Mouse (Mus musculus): Measurements from ENCODE around the gene Cyp2u1.
"Not testable (repeated sequence)": the region's sequence is repeated elsewhere in the genome, so short reads cannot be mapped to it uniquely, and the experiment has no call there.

The Cyp2u1 gene

GRCm38 (mm10) chr3:131302452-131303319 is at the start of gene Cyp2u1:
Gene Cyp2u1, minus strand, starts transcription at chr3:131303227.
- DNase-seq, result peak; percentile 85

- no peak for DNase-seq
Observed at GRCm38 (mm10) chr3:131350539-131350938, 47.5 kb upstream of the Cyp2u1 start.

- DNase-seq, result no peak
Observed at GRCm38 (mm10) chr3:131349013-131349412, 46.0 kb upstream of the Cyp2u1 start.

GRCm38 (mm10) chr3:131348579-131348950 is 45.5 kb upstream of the Cyp2u1 start:
- DNase-seq, result no peak

- DNase-seq, result no peak
Observed at GRCm38 (mm10) chr3:131347831-131348578, 45.0 kb upstream of the Cyp2u1 start.

- DNase-seq, result no peak
Observed at GRCm38 (mm10) chr3:131345903-131346302, 42.9 kb upstream of the Cyp2u1 start.

GRCm38 (mm10) chr3:131343311-131343710 is 40.3 kb upstream of the Cyp2u1 start:
- no peak for DNase-seq

- DNase-seq, result no peak
Observed at GRCm38 (mm10) chr3:131340885-131341284, 37.9 kb upstream of the Cyp2u1 start.

- DNase-seq, result no peak
Observed at GRCm38 (mm10) chr3:131339280-131339679, 36.3 kb upstream of the Cyp2u1 start.

- DNase-seq, result not testable (repeated sequence)
Observed at GRCm38 (mm10) chr3:131337749-131338148, 34.7 kb upstream of the Cyp2u1 start.

- DNase-seq, result no peak
Observed at GRCm38 (mm10) chr3:131336629-131337028, 33.6 kb upstream of the Cyp2u1 start.

- no peak for DNase-seq
Observed at GRCm38 (mm10) chr3:131335117-131335547, 32.1 kb upstream of the Cyp2u1 start.

GRCm38 (mm10) chr3:131327189-131327588 is 24.2 kb upstream of the Cyp2u1 start:
- no peak for DNase-seq

- DNase-seq, result no peak
Observed at GRCm38 (mm10) chr3:131326637-131327036, 23.6 kb upstream of the Cyp2u1 start.

- DNase-seq, result no peak
Observed at GRCm38 (mm10) chr3:131322081-131322815, 19.2 kb upstream of the Cyp2u1 start.

- DNase-seq, result peak in 1 of 2 experiments; percentile 26
Observed at GRCm38 (mm10) chr3:131320184-131320583, 17.2 kb upstream of the Cyp2u1 start.

- no peak for DNase-seq
Observed at GRCm38 (mm10) chr3:131318211-131318610, 15.2 kb upstream of the Cyp2u1 start.

- no peak for DNase-seq
Observed at GRCm38 (mm10) chr3:131317126-131317525, 14.1 kb upstream of the Cyp2u1 start.

GRCm38 (mm10) chr3:131315957-131316510 is 13.0 kb upstream of the Cyp2u1 start:
- no peak for DNase-seq

GRCm38 (mm10) chr3:131312340-131312739 is 9.3 kb upstream of the Cyp2u1 start:
- DNase-seq, result no peak

- DNase-seq, result no peak
Observed at GRCm38 (mm10) chr3:131310572-131310971, 7.5 kb upstream of the Cyp2u1 start.

GRCm38 (mm10) chr3:131307811-131308210 is 4.8 kb upstream of the Cyp2u1 start:
- no peak for DNase-seq

GRCm38 (mm10) chr3:131306255-131306654 is 3.2 kb upstream of the Cyp2u1 start:
- DNase-seq, result no peak
